Mouse (Mus musculus): ENCODE data around the gene Wdr43. TPM values are rescaled to one million over a fixed set of nuclear protein-coding genes. Genes with fewer than 3 reads are reported as not detected.

Gene Wdr43
- polyA plus RNA-seq (2015; fragmentation: Nextera tagmentation; extraction: Ambion mirVana), result 26.2 and 27.2 TPM in 2 replicates

DNA sequence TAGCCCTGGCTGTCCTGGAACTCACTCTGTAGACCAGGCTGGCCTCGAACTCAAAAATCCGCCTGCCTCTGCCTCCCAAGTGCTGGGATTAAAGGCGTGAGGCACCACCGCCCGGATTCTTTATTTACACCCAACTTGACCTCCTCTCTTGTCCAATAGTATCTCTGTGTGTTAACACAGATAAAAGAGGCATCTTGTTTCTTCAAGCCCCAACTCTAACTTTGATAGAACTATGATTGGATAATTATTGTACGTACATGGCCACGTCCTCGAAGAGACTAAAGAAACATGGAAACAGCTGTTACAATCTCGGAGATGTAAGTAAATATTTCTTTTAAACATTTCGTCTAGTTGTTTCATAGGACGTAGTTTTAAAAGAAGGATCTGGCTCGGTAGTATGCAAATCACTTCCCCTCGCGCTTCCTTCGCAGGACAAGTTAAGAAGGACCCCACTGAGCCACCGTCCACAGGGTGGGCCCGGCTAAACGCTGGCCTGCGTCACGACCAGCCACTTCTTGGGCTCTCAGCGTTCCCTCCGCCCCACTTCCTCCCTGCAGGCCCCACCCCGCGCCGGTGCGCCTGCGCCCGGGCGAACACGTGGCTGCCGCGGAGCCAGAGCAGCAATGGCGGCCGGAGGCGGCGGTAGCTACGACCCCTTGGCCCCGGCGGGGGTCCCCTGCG lies at the start of gene Wdr43:
Gene Wdr43, plus strand, starts transcription at position 258 of the 681 bp plus-strand sequence.

DNA sequence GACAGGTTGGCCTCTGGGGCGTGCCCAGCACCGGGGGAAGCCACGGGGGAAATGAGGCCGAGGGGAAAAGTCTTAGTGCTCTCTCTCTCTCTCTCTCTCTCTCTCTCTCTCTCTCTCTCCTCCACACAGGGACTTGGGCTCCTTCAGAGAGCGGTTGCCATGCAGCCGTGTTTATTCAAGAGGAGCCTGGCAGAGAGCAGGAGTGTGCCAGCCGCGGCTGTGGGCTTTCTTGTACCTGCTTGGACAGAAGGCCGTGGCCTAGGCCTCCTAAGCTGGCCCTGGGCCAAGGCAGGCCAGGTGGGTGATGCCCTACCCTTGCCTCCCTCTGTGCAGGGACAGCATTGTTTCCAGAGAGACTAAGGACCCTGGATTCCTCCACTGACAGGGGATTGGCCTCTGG lies 57.4 kb downstream of the Wdr43 start, which contains the start of gene Togaram2:
Gene Togaram2, plus strand, starts transcription at position 170 of the 400 bp plus-strand sequence.

Other genes with a start within 250 kb of the Wdr43 start
- 0.76 and 1.5 TPM in 2 replicates for gene Gm4707, start 156.0 kb upstream of the Wdr43 start, polyA plus RNA-seq (2015; fragmentation: Nextera tagmentation; extraction: Ambion mirVana)
- gene Smchd1, start 140.6 kb upstream of the Wdr43 start, polyA plus RNA-seq (2015; fragmentation: Nextera tagmentation; extraction: Ambion mirVana), result 18.9 and 19.1 TPM in 2 replicates
- 10.8 and 11.2 TPM in 2 replicates for gene Ndc80, start 89.0 kb upstream of the Wdr43 start, polyA plus RNA-seq (2015; fragmentation: Nextera tagmentation; extraction: Ambion mirVana)
- gene Spdya, start 63.8 kb upstream of the Wdr43 start, polyA plus RNA-seq (2015; fragmentation: Nextera tagmentation; extraction: Ambion mirVana), result 0.37 and 0.44 TPM in 2 replicates
- 0.44 and 0.46 TPM in 2 replicates for gene Togaram2, start 57.4 kb downstream of the Wdr43 start, polyA plus RNA-seq (2015; fragmentation: Nextera tagmentation; extraction: Ambion mirVana)
- gene Pcare, start 137.0 kb downstream of the Wdr43 start, polyA plus RNA-seq (2015; fragmentation: Nextera tagmentation; extraction: Ambion mirVana), result not detected in 2 replicates
- gene Clip4, start 152.6 kb downstream of the Wdr43 start, polyA plus RNA-seq (2015; fragmentation: Nextera tagmentation; extraction: Ambion mirVana), result 18.3 and 21.6 TPM in 2 replicates

All from skeletal muscle tissue, postnatal 0 days (tissue).